In the genomic region with DNA sequence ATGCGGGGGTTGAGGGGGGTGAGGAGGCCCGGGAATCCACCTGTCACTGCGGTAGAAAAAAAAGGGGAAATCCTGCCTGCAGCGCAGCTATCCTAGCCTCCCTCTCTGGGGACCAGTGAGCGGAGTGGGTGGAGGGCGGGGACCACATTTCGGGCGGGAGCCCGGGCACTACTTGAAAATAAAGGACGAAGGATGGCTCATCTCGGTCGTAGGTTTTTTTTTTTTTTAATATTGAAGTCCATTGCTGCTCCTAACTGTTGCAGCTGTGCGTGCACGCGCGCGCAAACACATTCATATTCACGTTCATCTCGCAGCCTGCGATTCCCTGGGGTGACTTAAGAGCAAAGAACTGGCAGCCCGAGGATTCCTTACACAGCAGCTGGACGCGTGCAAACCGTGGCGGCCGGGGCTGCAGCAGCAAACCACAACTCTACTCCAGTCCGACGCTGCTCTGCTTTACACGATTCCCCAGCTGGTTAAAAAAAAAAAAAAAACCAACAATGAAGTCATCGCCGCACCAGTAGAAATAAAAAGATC, we compare ENCODE assay signal across 7 mouse cellular contexts. TPM values are rescaled to one million over a fixed set of nuclear protein-coding genes. Genes with fewer than 3 reads are reported as not detected.
DNase-seq lines count a peak whose midpoint lies in the region; ATAC-seq and TF ChIP-seq lines count a peak whose summit lies in the region.

No protein-coding gene starts in this region.

- peak; percentile 23 for DNase-seq in G1E (ENCODE audit: low spot score)
- peak; percentile 9 for DNase-seq in fibroblast of lung, adult 2 months (ENCODE audit: low read depth)
- peak; percentile 30 for DNase-seq in heart, postnatal 0 days (ENCODE audit: low spot score)
- no peak for DNase-seq in layer of hippocampus, adult 2 months (ENCODE audit: low spot score in 2 of 2)
- peak; percentile 51 to 67 for DNase-seq in lung, postnatal 4 days
- peak; percentile 12 to 60 for DNase-seq in spleen, postnatal 4 days (ENCODE audit: low spot score in 2 of 2)

- H3K36me3 ChIP-seq in C2C12 (ENCODE audit: control insufficient read depth, insufficient read depth) (no peaks in the 10 kb centered on the region), G1E (replicated peaks) (no peaks in the 10 kb centered on the region)
- H3K36me3 ChIP-seq in heart, postnatal 0 days (replicated peaks; ENCODE audit: control insufficient read depth, insufficient read depth, low read length) = no peaks in the 10 kb centered on the region

- peaks cover 5% of the 10 kb centered on the region for H3K4me1 ChIP-seq in G1E (ENCODE audit: insufficient read depth, low read depth, low read length)
- no peaks in the 10 kb centered on the region for H3K4me1 ChIP-seq in heart, postnatal 0 days (ENCODE audit: control insufficient read depth, insufficient read depth)

- no peaks in the 10 kb centered on the region for H3K79me3 ChIP-seq in C2C12 (ENCODE audit: low read depth)

- TF ChIP-seq EP300 in heart, postnatal 0 days (IDR thresholded peaks at IDR 0.05; ENCODE audit: low read depth) = no peak

- peak overlapping the region; percentile 50 for H3K4me2 ChIP-seq in heart, postnatal 0 days (ENCODE audit: low read depth, low read length)

- peak overlapping the region; percentile 41 for H3K9ac ChIP-seq in heart, postnatal 0 days (replicated peaks; ENCODE audit: low read depth, low read length)

- no peaks in the 10 kb centered on the region for H3K27me3 ChIP-seq in C2C12 (ENCODE audit: control insufficient read depth, insufficient read depth, insufficient read length)
- H3K27me3 ChIP-seq in G1E (ENCODE audit: insufficient read depth, low read length) = peaks cover 11% of the 10 kb centered on the region; the same call in 1 of the 2 replicates
- no peaks in the 10 kb centered on the region for H3K27me3 ChIP-seq in heart, postnatal 0 days (ENCODE audit: control insufficient read depth, insufficient read depth, low read length)

- H3K79me2 ChIP-seq in C2C12 (ENCODE audit: control insufficient read depth, insufficient read depth) = no peaks in the 10 kb centered on the region

- H3K4me3 ChIP-seq in C2C12 (ENCODE audit: insufficient read depth, poor library complexity, severe bottlenecking) (peak overlapping the region; percentile 34), G1E (ENCODE audit: low read depth, low read length) (peak overlapping the region; percentile 70)
- H3K4me3 ChIP-seq in heart, postnatal 0 days (ENCODE audit: low read depth, low read length) = peak overlapping the region; percentile 73
- peak overlapping the region; percentile 78 for H3K4me3 ChIP-seq in layer of hippocampus, adult 2 months

- TF ChIP-seq CTCF in C2C12 (IDR thresholded peaks at IDR 0.05; ENCODE audit: control insufficient read depth, insufficient read depth, insufficient read length) (no peak), G1E (IDR thresholded peaks at IDR 0.05; ENCODE audit: low read depth, low read length) (no peak)
- TF ChIP-seq CTCF in heart, postnatal 0 days (IDR thresholded peaks at IDR 0.05; ENCODE audit: low read depth) = no peak
- TF ChIP-seq CTCF in layer of hippocampus, adult 2 months (conservative IDR thresholded peaks at IDR 0.05) = no peak

- ATAC-seq in G1E (ENCODE audit: extremely low read depth, insufficient number of reproducible peaks, low FRiP score, poor library complexity, severe bottlenecking) = 0 out of 2 replicates have a peak, but pooled peaks have one; percentile 3
- peak; percentile 43; the same call in 1 of the 2 replicates for ATAC-seq in heart, postnatal 0 days (ENCODE audit: insufficient read depth, low read depth)

- H3ac ChIP-seq in C2C12 (ENCODE audit: control insufficient read depth, insufficient read length, low read depth) = no peak overlapping the region

- H3K9me3 ChIP-seq in G1E (replicated peaks) = no peaks in the 10 kb centered on the region
- no peaks in the 10 kb centered on the region for H3K9me3 ChIP-seq in heart, postnatal 0 days (replicated peaks; ENCODE audit: control insufficient read depth, low read length)

- H3K27ac ChIP-seq in heart, postnatal 0 days (ENCODE audit: low read depth) = peak overlapping the region; percentile 78
- H3K27ac ChIP-seq in layer of hippocampus, adult 2 months = peak overlapping the region; percentile 86

- 19% methylated on average over 31 of the region's 31 CpGs for WGBS in heart, postnatal 0 days

TF ChIP-seq in C2C12, 6 proteins besides CTCF, POLR2A, EP300 and RAD21:
- TF ChIP-seq CEBPB (IDR thresholded peaks at IDR 0.05; ENCODE audit: low read depth) (no peak), MAX (IDR thresholded peaks at IDR 0.05) (no peak), MYOD1 (IDR thresholded peaks at IDR 0.05; ENCODE audit: control insufficient read depth, insufficient read length, low read depth) (no peak), MYOG (IDR thresholded peaks at IDR 0.05; ENCODE audit: control insufficient read depth, extremely low read depth, insufficient read length) (no peak), USF1 (IDR thresholded peaks at IDR 0.05; ENCODE audit: low read depth) (no peak), FOSL1 (IDR thresholded peaks at IDR 0.05; ENCODE audit: insufficient read depth, low read length, poor library complexity, severe bottlenecking) (no peak)

RNA-seq across cellular contexts. Expression of a gene that starts 0.7 kb away (rescaled TPM):
- polyA plus RNA-seq in C2C12 (2012; fragmentation: generic; extraction: Trizol) (0.25 TPM), G1E (2012) (0.01 TPM in 2 replicates)
- total RNA-seq in G1E (2014; fragmentation: Nextera tagmentation) (1.5 and 2.5 TPM in 2 replicates), G1E (2017) (0.46 and 0.93 TPM in 2 replicates)
- 3.3 and 4.4 TPM in 2 replicates for total RNA-seq in heart, postnatal 0 days (2014; rRNA removed; ENCODE audit: low replicate concordance)
- 1.7 TPM in 2 replicates for polyA plus RNA-seq in heart, postnatal 0 days (2015; fragmentation: Nextera tagmentation; extraction: Ambion mirVana)
- 100 to 1,000 TPM; 109 to 113 TPM for total RNA-seq in layer of hippocampus, adult 2 months (2021)

Comparison
In these comparisons a context has a peak if more than half of its experiments do, and no peak if none do; other contexts are left out.
1. DNase-seq: peak in G1E (single experiment), fibroblast of lung, adult 2 months (single experiment), heart, postnatal 0 days (single experiment), lung, postnatal 4 days (2 of 2) and spleen, postnatal 4 days (2 of 2); none in layer of hippocampus, adult 2 months (0 of 2).
2. RNA of a gene that starts 0.7 kb away (total RNA-seq): 109 to 113 TPM in layer of hippocampus, adult 2 months; 3.3 to 4.4 TPM in heart, postnatal 0 days and 0.46 to 2.5 TPM in G1E; every median in the first group is over 10 times any median in the second.
3. Peak in every context shown above with its lines, with median percentiles within 50 percentile points of each other: H3K4me3 ChIP-seq.